Mouse (Mus musculus) CD4-positive naive resting alpha-beta T cell, adult 57 days (primary cell): ENCODE data around the gene Gm7145. TPM values are rescaled to one million over a fixed set of nuclear protein-coding genes. Genes with fewer than 3 reads are reported as not detected.

ENCODE experiments used
- total RNA-seq: library from RNA; stranded (reverse); gene quantifications from one replicate; pipeline ENCODE4 v1.2.4, GENCODE M21; 2023

The Gm7145 gene
- total RNA-seq, result not detected

DNA sequence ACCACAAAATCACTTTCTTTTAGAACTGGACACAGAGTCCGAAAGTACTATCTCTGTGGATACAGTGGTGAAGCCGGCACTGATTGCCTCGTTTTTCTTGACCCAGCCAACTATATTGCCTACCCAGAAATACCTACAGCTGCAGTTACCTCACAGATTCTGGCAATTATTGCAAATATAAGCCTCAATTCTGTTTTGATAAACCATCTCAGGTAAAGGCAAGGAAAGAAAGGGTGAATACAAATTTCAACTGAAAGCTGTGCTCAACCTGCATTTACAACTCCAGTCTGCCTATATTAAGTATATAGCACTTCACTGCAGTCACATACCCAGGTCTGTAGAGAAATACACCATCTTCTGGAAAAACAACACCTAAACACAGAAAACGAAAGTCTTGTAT is at the start of gene Gm7145:
Gene Gm7145, plus strand, starts transcription at position 301 of the 400 bp plus-strand sequence.

DNA sequence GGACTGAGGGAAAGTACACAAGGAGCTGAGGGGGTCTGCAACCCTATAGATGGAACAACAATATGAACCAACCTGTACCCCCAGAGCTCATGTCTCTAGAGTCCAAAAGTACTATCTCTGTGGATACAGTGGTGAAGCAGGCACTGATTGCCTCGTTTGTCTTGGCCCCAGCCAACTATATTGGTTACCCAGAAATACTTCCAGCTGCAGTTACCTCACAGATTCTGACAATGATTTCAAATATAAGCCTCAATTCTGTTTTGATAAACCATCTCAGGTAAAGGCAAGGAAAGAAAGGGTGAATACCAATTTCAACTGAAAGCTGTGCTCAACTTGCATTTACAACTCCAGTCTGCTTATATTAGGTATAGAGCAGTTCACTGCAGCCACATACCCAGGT is 38.0 kb upstream of the Gm7145 start, which contains the start of gene Gm28168:
Gene Gm28168, plus strand, starts transcription at position 301 of the 400 bp plus-strand sequence.

Other genes starting within 250 kb of the Gm7145 start
- not detected for gene B020011L13Rik, start 184.8 kb upstream of the Gm7145 start, total RNA-seq
- gene Gm28360, start 135.9 kb upstream of the Gm7145 start, total RNA-seq, result not detected
- gene Gm28168, start 37.9 kb upstream of the Gm7145 start, total RNA-seq, result not detected
- gene Gm29106, start 210.6 kb downstream of the Gm7145 start, total RNA-seq, result not detected